Mouse (Mus musculus): Measurements from ENCODE around the gene Ncoa3.

DNA sequence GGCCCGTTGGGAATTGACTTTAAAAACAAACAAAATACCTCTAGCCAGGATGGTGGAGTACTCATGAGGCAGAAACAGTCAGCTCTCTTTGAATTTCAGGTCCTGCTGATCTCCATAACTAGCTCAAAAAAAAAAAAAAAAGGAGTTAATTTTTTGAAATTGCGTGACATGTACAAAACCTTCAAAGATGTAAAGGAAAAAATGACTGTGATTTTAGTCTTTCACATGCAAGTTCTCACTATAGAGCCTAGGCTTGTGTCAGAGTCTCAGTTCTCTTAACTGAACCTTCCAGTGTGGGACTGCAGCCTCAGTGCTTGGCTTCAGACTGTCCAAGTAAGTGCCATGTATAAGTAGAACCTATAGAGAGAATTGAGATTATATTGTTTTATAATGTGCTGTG lies 27.6 kb downstream of the Ncoa3 start:
- TF ChIP-seq CTCF (IDR thresholded peaks at IDR 0.05; ENCODE audit: control insufficient read depth, insufficient read depth, low read length) (no peak), POLR2A (IDR thresholded peaks at IDR 0.05; ENCODE audit: borderline replicate concordance, control insufficient read depth, low read depth, low read length) (no peak)
